Mouse (Mus musculus) central nervous system, embryonic 14 days (tissue): Measurements from ENCODE around the gene Ypel5. TPM values are rescaled to one million over a fixed set of nuclear protein-coding genes. Genes with fewer than 3 reads are reported as not detected.

Source experiments
- polyA plus RNA-seq: library from polyadenylated mRNA; depleted of rRNA; stranded (reverse); fragments of >200 nt; gene quantifications from 2 replicates; pipeline ENCODE4 v1.2.3, GENCODE M21; 2012; rRNA removed

The Ypel5 gene
- polyA plus RNA-seq, result 40.0 and 44.7 TPM in 2 replicates

GRCm38 (mm10) chr17:72836158-72837115, at the start of gene Ypel5:
TSS of gene Ypel5 (plus strand) at chr17:72836453.

Other genes starting within 250 kb of the Ypel5 start
- 1.9 and 2.5 TPM in 2 replicates for gene Alk, start 231.8 kb upstream of the Ypel5 start, polyA plus RNA-seq
- gene Lbh, start 81.9 kb downstream of the Ypel5 start, polyA plus RNA-seq, result 95.8 and 96.9 TPM in 2 replicates